Mouse (Mus musculus): ENCODE results near the gene Ssh1.
A peak's percentile ranks its signal among the peaks of the same experiment; 100 is the strongest.

- TF ChIP-seq FOSL1 (IDR thresholded peaks at IDR 0.05; ENCODE audit: insufficient read depth, low read length, poor library complexity, severe bottlenecking): no peak
- TF ChIP-seq CTCF (IDR thresholded peaks at IDR 0.05; ENCODE audit: control insufficient read depth, insufficient read depth, insufficient read length): no peak
- TF ChIP-seq MYOD1 (IDR thresholded peaks at IDR 0.05; ENCODE audit: control insufficient read depth, insufficient read length, low read depth): peak; percentile 5
- TF ChIP-seq USF1 (IDR thresholded peaks at IDR 0.05; ENCODE audit: low read depth): no peak
- TF ChIP-seq MYOG (IDR thresholded peaks at IDR 0.05; ENCODE audit: control insufficient read depth, extremely low read depth, insufficient read length): no peak
- no peak for TF ChIP-seq MAX (IDR thresholded peaks at IDR 0.05)
- TF ChIP-seq CEBPB (IDR thresholded peaks at IDR 0.05; ENCODE audit: low read depth): no peak
Observed at GRCm38 (mm10) chr5:113952519-113952918, 41.2 kb downstream of the Ssh1 start.

Measured in C2C12 (cell line).